Mouse (Mus musculus) urinary bladder, postnatal 36 days (tissue): ENCODE data around the gene E2f2.

Experiments used
- DNase-seq, 2 experiments: peaks; one replicate each; pipeline ENCODE4 v3.0.0; 2022; ENCODE audit warnings: low spot score in 2 of 2, mixed read lengths in 1 of 2

The E2f2 gene

GRCm38 (mm10) chr4:136172011-136172541, at the start of gene E2f2:
Gene E2f2 (plus strand): TSS chr4:136172394.
- peak; percentile 43 to 56 for DNase-seq

GRCm38 (mm10) chr4:136123111-136123791, 48.9 kb upstream of the E2f2 start:
- peak in 1 of 2 experiments; percentile 31 for DNase-seq

GRCm38 (mm10) chr4:136123792-136124161, 48.4 kb upstream of the E2f2 start:
- DNase-seq = no peak

- no peak for DNase-seq
These were observed 47.6 kb upstream of the E2f2 start for GRCm38 (mm10) chr4:136124581-136124980.

GRCm38 (mm10) chr4:136125458-136125857, 46.7 kb upstream of the E2f2 start:
- DNase-seq = no peak

- no peak for DNase-seq
These were observed 46.2 kb upstream of the E2f2 start for GRCm38 (mm10) chr4:136126019-136126418.

- DNase-seq = no peak
These were observed 44.5 kb upstream of the E2f2 start for GRCm38 (mm10) chr4:136127670-136128069.

GRCm38 (mm10) chr4:136129842-136130241, 42.4 kb upstream of the E2f2 start:
- DNase-seq = no peak

- no peak for DNase-seq
These were observed 38.4 kb upstream of the E2f2 start for GRCm38 (mm10) chr4:136133801-136134200.

GRCm38 (mm10) chr4:136134418-136134977, 37.7 kb upstream of the E2f2 start:
- DNase-seq = no peak

- DNase-seq = peak in 1 of 2 experiments; percentile 23
These were observed 37.0 kb upstream of the E2f2 start for GRCm38 (mm10) chr4:136134978-136135873.

GRCm38 (mm10) chr4:136135874-136136728, 36.1 kb upstream of the E2f2 start:
- no peak for DNase-seq

GRCm38 (mm10) chr4:136139326-136140110, 32.7 kb upstream of the E2f2 start:
- no peak for DNase-seq

- peak; percentile 94 to 95 for DNase-seq
These were observed 31.6 kb upstream of the E2f2 start for GRCm38 (mm10) chr4:136140327-136141250.

GRCm38 (mm10) chr4:136142267-136143192, 29.7 kb upstream of the E2f2 start:
- no peak for DNase-seq

- peak; percentile 95 to 97 for DNase-seq
These were observed 28.8 kb upstream of the E2f2 start, which contains the start of gene Id3 for GRCm38 (mm10) chr4:136143193-136143976. Gene Id3 (plus strand): TSS chr4:136143497.
